11 mouse cellular contexts compared by ENCODE assay signal in genomic region chr2:74732513-74733316, GRCm38 (mm10). TPM values are rescaled to one million over a fixed set of nuclear protein-coding genes. Genes with fewer than 3 reads are reported as not detected.
A peak's percentile ranks its signal among the peaks of the same experiment; 100 is the strongest.
DNase-seq lines count a peak whose midpoint lies in the region; ATAC-seq and TF ChIP-seq lines count a peak whose summit lies in the region.
"Had no signal": no experiment of that assay in that cellular context is flagged by ENCODE, and none has a peak within 500 bp of the region (broad histone marks: within the 10 kb centered on the region; RNA-seq: fewer than 3 reads in every experiment).

No protein-coding gene starts in this region.

- peaks cover 5% of the 10 kb centered on the region; the same call in 1 of the 2 replicates for H3K4me1 ChIP-seq in forebrain, embryonic 11.5 days (replicated peaks; ENCODE audit: control insufficient read depth, insufficient read depth, low read length)
- H3K4me1 ChIP-seq in forebrain, embryonic 14.5 days (ENCODE audit: control insufficient read depth, insufficient read depth, low read length) = peaks cover 4% of the 10 kb centered on the region; the same call in 1 of the 2 replicates
- H3K4me1 ChIP-seq in lung, embryonic 14.5 days (ENCODE audit: insufficient read depth) = no peaks in the 10 kb centered on the region
- no peaks in the 10 kb centered on the region for H3K4me1 ChIP-seq in intestine, postnatal 0 days (replicated peaks; ENCODE audit: control insufficient read depth, insufficient read depth, low read length)
- 0 out of 2 replicates have a peak, but pooled peaks cover 6% of the 10 kb centered on the region for H3K4me1 ChIP-seq in stomach, embryonic 15.5 days
- H3K4me1 ChIP-seq: liver, embryonic 15.5 days had no signal

- TF ChIP-seq CTCF in lung, embryonic 14.5 days (IDR thresholded peaks at IDR 0.05; ENCODE audit: low read depth) = no peak
- TF ChIP-seq CTCF in intestine, postnatal 0 days (IDR thresholded peaks at IDR 0.05; ENCODE audit: low read depth) = no peak

- no peak overlapping the region for H3K9ac ChIP-seq in forebrain, embryonic 11.5 days (ENCODE audit: low read length)
- no peak overlapping the region for H3K9ac ChIP-seq in forebrain, embryonic 14.5 days (ENCODE audit: low read length)
- H3K9ac ChIP-seq in lung, embryonic 14.5 days = no peak overlapping the region
- H3K9ac ChIP-seq in intestine, postnatal 0 days (ENCODE audit: low read depth, low read length) = no peak overlapping the region
- H3K9ac ChIP-seq in stomach, embryonic 15.5 days = no peak overlapping the region
- H3K9ac ChIP-seq: liver, embryonic 15.5 days had no signal

- DNase-seq in forebrain, embryonic 11.5 days (ENCODE audit: low spot score) = peak; percentile 51
- DNase-seq in forebrain, embryonic 14.5 days (ENCODE audit: low spot score) = no peak
- DNase-seq in lung, embryonic 14.5 days = no peak
- DNase-seq in lung, postnatal 36 days = no peak
- DNase-seq in ovary, postnatal 14 days (ENCODE audit: low spot score) = no peak

- no peak overlapping the region for H3K4me3 ChIP-seq in forebrain, embryonic 11.5 days (ENCODE audit: low read depth, low read length)
- H3K4me3 ChIP-seq in forebrain, embryonic 14.5 days (ENCODE audit: low read depth, low read length) = no peak overlapping the region
- H3K4me3 ChIP-seq in lung, embryonic 14.5 days (ENCODE audit: low read depth, low read length) = no peak overlapping the region
- H3K4me3 ChIP-seq in intestine, postnatal 0 days (ENCODE audit: low read depth, low read length) = peak overlapping the region; percentile 30
- peak overlapping the region; percentile 23 for H3K4me3 ChIP-seq in stomach, embryonic 15.5 days (replicated peaks)
- H3K4me3 ChIP-seq: liver, embryonic 15.5 days; myocyte had no signal

- H3K27me3 ChIP-seq in forebrain, embryonic 11.5 days (ENCODE audit: control insufficient read depth, insufficient read depth, low read length) = peaks cover 96% of the 10 kb centered on the region
- peaks cover 90% of the 10 kb centered on the region for H3K27me3 ChIP-seq in forebrain, embryonic 14.5 days (replicated peaks; ENCODE audit: control insufficient read depth, insufficient read depth, low read length)
- peaks cover 99% of the 10 kb centered on the region for H3K27me3 ChIP-seq in lung, embryonic 14.5 days (ENCODE audit: insufficient read depth, low read length)
- peaks cover 92% of the 10 kb centered on the region for H3K27me3 ChIP-seq in intestine, postnatal 0 days (replicated peaks; ENCODE audit: control insufficient read depth, insufficient read depth, low read length)
- peaks cover 86% of the 10 kb centered on the region for H3K27me3 ChIP-seq in stomach, embryonic 15.5 days (replicated peaks)

- no peak overlapping the region for H3K4me2 ChIP-seq in forebrain, embryonic 11.5 days (ENCODE audit: low read depth, low read length, severe bottlenecking)
- no peak overlapping the region for H3K4me2 ChIP-seq in forebrain, embryonic 14.5 days (ENCODE audit: low read length)
- H3K4me2 ChIP-seq in lung, embryonic 14.5 days = peak overlapping the region; percentile 20; the same call in 1 of the 2 replicates
- peak overlapping the region; percentile 65 for H3K4me2 ChIP-seq in intestine, postnatal 0 days (replicated peaks; ENCODE audit: low read depth)
- peak overlapping the region; percentile 38; the same call in 1 of the 2 replicates for H3K4me2 ChIP-seq in stomach, embryonic 15.5 days
- H3K4me2 ChIP-seq: liver, embryonic 15.5 days had no signal

- H3K9me3 ChIP-seq in forebrain, embryonic 11.5 days (ENCODE audit: control insufficient read depth, low read length) = no peaks in the 10 kb centered on the region
- H3K9me3 ChIP-seq in forebrain, embryonic 14.5 days (replicated peaks; ENCODE audit: control insufficient read depth, low read length) = no peaks in the 10 kb centered on the region
- no peaks in the 10 kb centered on the region for H3K9me3 ChIP-seq in lung, embryonic 14.5 days (ENCODE audit: low read depth, low read length)
- H3K9me3 ChIP-seq in intestine, postnatal 0 days (ENCODE audit: control insufficient read depth) = no peaks in the 10 kb centered on the region
- H3K9me3 ChIP-seq in stomach, embryonic 15.5 days = no peaks in the 10 kb centered on the region
- H3K9me3 ChIP-seq: liver, embryonic 15.5 days had no signal

- no peak for ATAC-seq in forebrain, embryonic 11.5 days (replicated peaks; ENCODE audit: low FRiP score)
- no peak for ATAC-seq in forebrain, embryonic 14.5 days
- no peak for ATAC-seq in lung, embryonic 14.5 days (ENCODE audit: insufficient read depth)
- no peak for ATAC-seq in intestine, postnatal 0 days
- ATAC-seq in stomach, embryonic 15.5 days (ENCODE audit: insufficient read depth, low FRiP score, low read depth) = no peak
- no peak for ATAC-seq in erythroid progenitor cell, adult 5-6 weeks (replicated peaks; ENCODE audit: low FRiP score, poor library complexity, severe bottlenecking)

- H3K27ac ChIP-seq in forebrain, embryonic 11.5 days (ENCODE audit: low read depth, low read length) = no peak overlapping the region
- H3K27ac ChIP-seq in forebrain, embryonic 14.5 days (ENCODE audit: low read depth, low read length) = no peak overlapping the region
- H3K27ac ChIP-seq in lung, embryonic 14.5 days (ENCODE audit: low read depth) = no peak overlapping the region
- H3K27ac ChIP-seq in intestine, postnatal 0 days (ENCODE audit: low read depth, low read length) = no peak overlapping the region
- no peak overlapping the region for H3K27ac ChIP-seq in stomach, embryonic 15.5 days
- H3K27ac ChIP-seq: liver, embryonic 15.5 days had no signal

- 2% methylated on average over 52 of the region's 52 CpGs for WGBS in forebrain, embryonic 11.5 days
- WGBS in forebrain, embryonic 14.5 days = under 1% methylated on average over 52 of the region's 52 CpGs
- WGBS in lung, embryonic 14.5 days = 1% methylated on average over 52 of the region's 52 CpGs
- WGBS in intestine, postnatal 0 days = 3% methylated on average over 52 of the region's 52 CpGs
- WGBS in stomach, embryonic 15.5 days = 2% methylated on average over 52 of the region's 52 CpGs

- H3K36me3 ChIP-seq in forebrain, embryonic 11.5 days (ENCODE audit: control insufficient read depth, insufficient read depth, low read length) = no peaks in the 10 kb centered on the region
- H3K36me3 ChIP-seq in forebrain, embryonic 14.5 days (ENCODE audit: control insufficient read depth, insufficient read depth, low read length) = no peaks in the 10 kb centered on the region
- no peaks in the 10 kb centered on the region for H3K36me3 ChIP-seq in lung, embryonic 14.5 days (ENCODE audit: insufficient read depth)
- H3K36me3 ChIP-seq in intestine, postnatal 0 days (ENCODE audit: control insufficient read depth, insufficient read depth) = peaks cover 3% of the 10 kb centered on the region; the same call in 1 of the 2 replicates
- no peaks in the 10 kb centered on the region for H3K36me3 ChIP-seq in stomach, embryonic 15.5 days
- H3K36me3 ChIP-seq: liver, embryonic 15.5 days had no signal

RNA-seq across cellular contexts. Expression of gene Gm28230, which starts 6.2 kb away (rescaled TPM):
- not detected in 2 replicates for polyA plus RNA-seq in forebrain, embryonic 11.5 days (2014; fragmentation: Nextera tagmentation; extraction: Ambion mirVana)
- polyA plus RNA-seq in forebrain, embryonic 14.5 days (2014; fragmentation: Nextera tagmentation; extraction: Ambion mirVana) = not detected in 2 replicates
- polyA plus RNA-seq in lung, embryonic 14.5 days (2014; fragmentation: Nextera tagmentation; extraction: Ambion mirVana) = not detected in 2 replicates
- 0.17 TPM in 1 of 2 replicates, not detected in the other for polyA plus RNA-seq in intestine, postnatal 0 days (2015; fragmentation: Nextera tagmentation; extraction: Ambion mirVana)
- polyA plus RNA-seq in stomach, embryonic 15.5 days (2015; fragmentation: Nextera tagmentation; extraction: Ambion mirVana) = not detected in 2 replicates
- not detected in 2 replicates for total RNA-seq in erythroid progenitor cell, adult 5-6 weeks (2015; ENCODE audit: low replicate concordance)
- total RNA-seq in erythroid progenitor cell, adult 5-6 weeks (2017; ENCODE audit: low replicate concordance) = not detected in 2 replicates
- polyA plus RNA-seq: liver, embryonic 15.5 days; myocyte had no signal

RNA-seq across cellular contexts. Expression of gene Hoxd4, which starts 21.0 kb away (rescaled TPM):
- polyA plus RNA-seq in forebrain, embryonic 11.5 days (2014; fragmentation: Nextera tagmentation; extraction: Ambion mirVana) = not detected in 2 replicates
- polyA plus RNA-seq in forebrain, embryonic 14.5 days (2014; fragmentation: Nextera tagmentation; extraction: Ambion mirVana) = not detected in 2 replicates
- polyA plus RNA-seq in lung, embryonic 14.5 days (2014; fragmentation: Nextera tagmentation; extraction: Ambion mirVana) = not detected in 2 replicates
- 0.20 and 0.51 TPM in 2 replicates for polyA plus RNA-seq in intestine, postnatal 0 days (2015; fragmentation: Nextera tagmentation; extraction: Ambion mirVana)
- 0.53 and 0.92 TPM in 2 replicates for polyA plus RNA-seq in stomach, embryonic 15.5 days (2015; fragmentation: Nextera tagmentation; extraction: Ambion mirVana)
- total RNA-seq in erythroid progenitor cell, adult 5-6 weeks (2015; ENCODE audit: low replicate concordance) = not detected in 2 replicates
- not detected in 2 replicates for total RNA-seq in erythroid progenitor cell, adult 5-6 weeks (2017; ENCODE audit: low replicate concordance)
- polyA plus RNA-seq: liver, embryonic 15.5 days; myocyte had no signal

RNA-seq across cellular contexts. Expression of gene Hoxd3, which starts 21.0 kb away (rescaled TPM):
- 0.08 and 0.19 TPM in 2 replicates for polyA plus RNA-seq in forebrain, embryonic 11.5 days (2014; fragmentation: Nextera tagmentation; extraction: Ambion mirVana)
- not detected in 2 replicates for polyA plus RNA-seq in forebrain, embryonic 14.5 days (2014; fragmentation: Nextera tagmentation; extraction: Ambion mirVana)
- not detected in 2 replicates for polyA plus RNA-seq in lung, embryonic 14.5 days (2014; fragmentation: Nextera tagmentation; extraction: Ambion mirVana)
- 3.2 and 3.3 TPM in 2 replicates for polyA plus RNA-seq in intestine, postnatal 0 days (2015; fragmentation: Nextera tagmentation; extraction: Ambion mirVana)
- 14.4 and 15.8 TPM in 2 replicates for polyA plus RNA-seq in stomach, embryonic 15.5 days (2015; fragmentation: Nextera tagmentation; extraction: Ambion mirVana)
- not detected in 2 replicates for total RNA-seq in erythroid progenitor cell, adult 5-6 weeks (2015; ENCODE audit: low replicate concordance)
- total RNA-seq in erythroid progenitor cell, adult 5-6 weeks (2017; ENCODE audit: low replicate concordance) = not detected in 2 replicates
- polyA plus RNA-seq: liver, embryonic 15.5 days; myocyte had no signal

RNA-seq across cellular contexts. Expression of gene Hoxd8, which starts 28.3 kb away (rescaled TPM):
- polyA plus RNA-seq in forebrain, embryonic 11.5 days (2014; fragmentation: Nextera tagmentation; extraction: Ambion mirVana) = not detected in 2 replicates
- polyA plus RNA-seq in forebrain, embryonic 14.5 days (2014; fragmentation: Nextera tagmentation; extraction: Ambion mirVana) = 0.09 TPM in 1 of 2 replicates, not detected in the other
- 0.27 and 0.29 TPM in 2 replicates for polyA plus RNA-seq in lung, embryonic 14.5 days (2014; fragmentation: Nextera tagmentation; extraction: Ambion mirVana)
- polyA plus RNA-seq in intestine, postnatal 0 days (2015; fragmentation: Nextera tagmentation; extraction: Ambion mirVana) = 2.2 and 2.7 TPM in 2 replicates
- 1.9 and 3.2 TPM in 2 replicates for polyA plus RNA-seq in stomach, embryonic 15.5 days (2015; fragmentation: Nextera tagmentation; extraction: Ambion mirVana)
- not detected in 2 replicates for total RNA-seq in erythroid progenitor cell, adult 5-6 weeks (2015; ENCODE audit: low replicate concordance)
- not detected in 2 replicates for total RNA-seq in erythroid progenitor cell, adult 5-6 weeks (2017; ENCODE audit: low replicate concordance)
- polyA plus RNA-seq: myocyte had no signal

RNA-seq across cellular contexts. Expression of gene Hoxd1, which starts 30.1 kb away (rescaled TPM):
- polyA plus RNA-seq in forebrain, embryonic 11.5 days (2014; fragmentation: Nextera tagmentation; extraction: Ambion mirVana) = not detected in 2 replicates
- polyA plus RNA-seq in forebrain, embryonic 14.5 days (2014; fragmentation: Nextera tagmentation; extraction: Ambion mirVana) = not detected in 2 replicates
- 0.09 TPM in 1 of 2 replicates, not detected in the other for polyA plus RNA-seq in lung, embryonic 14.5 days (2014; fragmentation: Nextera tagmentation; extraction: Ambion mirVana)
- polyA plus RNA-seq in intestine, postnatal 0 days (2015; fragmentation: Nextera tagmentation; extraction: Ambion mirVana) = not detected in 2 replicates
- polyA plus RNA-seq in stomach, embryonic 15.5 days (2015; fragmentation: Nextera tagmentation; extraction: Ambion mirVana) = 0.13 TPM in 2 replicates
- total RNA-seq in erythroid progenitor cell, adult 5-6 weeks (2015; ENCODE audit: low replicate concordance) = not detected in 2 replicates
- not detected in 2 replicates for total RNA-seq in erythroid progenitor cell, adult 5-6 weeks (2017; ENCODE audit: low replicate concordance)
- polyA plus RNA-seq: large intestine, adult 2 months; myocyte had no signal

Comparison
In these comparisons a context has a peak if more than half of its experiments do, and no peak if none do; other contexts are left out.
1. H3K4me2 ChIP-seq: peak in lung, embryonic 14.5 days (single experiment), intestine, postnatal 0 days (single experiment) and stomach, embryonic 15.5 days (single experiment); none in forebrain, embryonic 11.5 days (single experiment) and forebrain, embryonic 14.5 days (single experiment).
2. H3K4me3 ChIP-seq: peak in intestine, postnatal 0 days (single experiment) and stomach, embryonic 15.5 days (single experiment); none in forebrain, embryonic 11.5 days (single experiment), forebrain, embryonic 14.5 days (single experiment) and lung, embryonic 14.5 days (single experiment).